Mouse (Mus musculus) retina, embryonic 14.5 days (tissue): ENCODE data around the gene Trim61.
"Not testable (repeated sequence)": the region's sequence is repeated elsewhere in the genome, so short reads cannot be mapped to it uniquely, and the experiment has no call there.

Source experiments
- DNase-seq: peaks from one replicate; pipeline ENCODE4 v3.0.0-alpha.2; 2015; ENCODE audit warnings: low spot score

Trim61 gene

DNA sequence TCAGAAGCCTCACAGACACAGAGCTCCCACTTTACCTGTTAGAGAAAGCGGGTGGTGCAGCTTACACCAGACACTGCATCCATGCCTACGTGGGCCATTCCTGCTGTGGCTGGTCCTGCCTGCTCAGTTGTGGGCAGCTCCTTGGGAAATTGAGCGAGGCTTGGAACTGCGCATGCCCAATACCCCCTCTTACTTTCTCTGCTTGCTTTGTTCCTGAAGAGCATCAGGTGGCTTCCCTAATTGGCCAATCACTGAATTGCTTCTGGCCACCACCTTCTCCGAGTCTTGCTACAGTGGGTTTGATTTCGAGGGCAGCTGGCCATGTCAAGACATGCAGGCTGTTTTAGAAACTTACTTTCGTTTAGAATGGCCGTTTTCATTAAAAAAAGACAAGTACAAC, at the start of gene Trim61, which contains the start of gene Trim60:
TSS of gene Trim61 (minus strand) at position 101 of the 400 bp plus-strand sequence.
TSS of gene Trim60 (minus strand) at position 162 of the 400 bp plus-strand sequence.
- DNase-seq: no peak

DNA sequence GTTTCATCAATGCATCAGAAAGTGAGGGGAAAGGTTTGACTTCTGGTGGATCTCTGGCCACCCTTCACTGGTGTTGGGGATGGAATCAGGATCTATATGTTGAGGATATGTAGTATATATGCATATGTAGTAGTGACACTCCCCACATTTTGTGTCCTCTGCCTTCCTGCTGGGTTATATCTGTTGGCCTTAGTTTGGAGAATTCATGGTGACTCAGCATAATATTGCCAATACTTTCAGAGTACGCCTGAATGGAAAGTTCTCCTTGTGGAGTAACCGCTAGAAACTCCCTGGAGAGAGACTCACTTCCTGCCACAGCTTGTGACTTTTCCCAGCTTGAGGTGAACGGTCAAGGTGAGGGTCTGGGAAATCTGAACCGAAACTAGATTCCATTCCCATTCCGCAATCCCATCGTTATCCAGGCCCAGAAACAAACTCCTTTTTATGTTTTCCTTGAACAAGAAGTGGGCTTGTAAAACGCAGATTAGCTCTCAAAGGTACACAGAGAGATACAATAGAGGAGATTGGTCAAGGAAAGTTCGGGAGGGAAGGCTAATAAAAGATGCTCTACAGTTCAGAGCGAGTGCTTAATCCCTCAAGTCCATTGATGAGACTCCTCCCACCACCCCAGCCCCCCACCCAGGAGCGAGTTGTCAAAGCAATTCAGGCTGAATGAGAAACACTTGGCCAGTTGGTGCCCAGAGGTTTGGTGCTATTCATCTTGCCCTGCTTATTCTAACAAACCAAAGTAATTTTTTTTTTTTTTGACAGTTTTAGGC, 49.6 kb upstream of the Trim61 start:
- DNase-seq: peak; percentile 1

DNA sequence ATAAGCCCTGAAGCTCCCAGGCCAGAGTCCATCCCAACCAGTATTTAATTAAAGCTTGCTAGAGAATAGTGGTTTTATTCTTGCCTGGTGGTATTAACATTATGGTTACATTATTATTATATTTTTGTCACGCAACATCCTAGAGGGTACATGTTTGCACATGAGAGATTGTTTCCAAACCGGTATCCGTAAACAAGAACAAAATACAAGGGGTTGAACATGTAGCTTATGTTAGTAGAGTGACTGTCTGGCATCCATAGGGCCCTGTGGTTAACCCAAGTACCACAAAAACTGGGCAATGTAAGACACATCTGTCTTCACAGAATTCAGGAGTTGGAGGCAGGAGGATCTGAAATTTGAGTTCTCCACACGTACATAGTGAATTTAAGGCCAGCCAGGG, 48.7 kb upstream of the Trim61 start:
- DNase-seq: no peak

DNA sequence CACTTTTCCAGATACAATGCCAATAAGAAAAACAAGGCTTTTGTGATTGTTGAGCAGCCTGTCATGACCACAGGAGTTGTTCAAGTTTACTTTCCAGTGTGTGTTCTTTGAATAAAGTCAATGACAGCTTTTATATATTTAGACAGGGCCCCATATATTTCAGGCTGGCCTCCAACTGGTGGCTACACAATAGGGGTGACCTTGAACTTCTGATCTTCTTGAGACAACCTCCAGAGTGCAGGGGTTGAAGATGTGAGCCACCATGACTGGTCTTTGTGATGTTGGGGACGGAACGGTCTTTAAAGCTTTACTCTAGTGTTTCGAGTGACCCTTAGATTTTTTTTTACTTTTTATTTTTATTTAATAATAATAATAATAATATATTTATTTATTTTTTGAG, 47.3 kb upstream of the Trim61 start:
- DNase-seq: no peak

DNA sequence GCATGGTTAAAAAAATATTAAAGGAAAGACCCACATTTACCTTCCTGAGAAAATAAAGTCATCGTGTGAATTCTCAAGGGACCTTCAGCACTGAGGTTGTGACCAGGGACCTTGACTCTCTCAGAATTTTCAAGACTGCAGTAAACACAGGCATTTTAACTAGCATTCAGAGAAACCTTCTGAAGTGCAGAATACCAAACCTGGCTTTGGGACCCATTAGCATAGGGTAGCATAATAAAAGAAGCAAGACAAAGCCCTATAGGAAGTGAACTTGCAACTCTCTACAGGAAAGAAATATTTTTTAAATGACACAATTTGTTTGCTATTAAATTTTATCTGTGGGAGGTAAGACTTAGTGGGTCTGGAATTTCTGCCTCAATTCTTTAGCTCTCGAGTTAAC, 45.7 kb upstream of the Trim61 start:
- DNase-seq: no peak

DNA sequence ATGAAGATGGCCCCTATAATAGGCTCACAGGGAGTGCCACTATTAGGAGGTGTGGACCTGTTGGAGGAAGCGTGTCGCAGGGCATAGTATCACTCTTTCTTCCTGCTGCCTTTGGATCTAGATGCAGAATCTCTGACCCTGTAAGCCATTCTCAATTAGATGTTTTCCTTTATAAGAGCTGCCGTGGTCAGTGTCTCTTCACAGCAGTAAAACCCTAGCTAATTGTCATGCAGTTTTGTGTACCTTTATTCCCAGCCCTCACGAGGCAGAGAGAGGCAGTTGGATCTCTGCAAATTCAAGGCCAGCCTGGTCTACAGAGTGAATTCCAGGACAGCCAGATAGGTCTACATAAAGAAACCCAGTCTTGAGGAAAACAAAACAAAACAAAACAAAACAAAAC, 43.9 kb upstream of the Trim61 start:
- no peak for DNase-seq

DNA sequence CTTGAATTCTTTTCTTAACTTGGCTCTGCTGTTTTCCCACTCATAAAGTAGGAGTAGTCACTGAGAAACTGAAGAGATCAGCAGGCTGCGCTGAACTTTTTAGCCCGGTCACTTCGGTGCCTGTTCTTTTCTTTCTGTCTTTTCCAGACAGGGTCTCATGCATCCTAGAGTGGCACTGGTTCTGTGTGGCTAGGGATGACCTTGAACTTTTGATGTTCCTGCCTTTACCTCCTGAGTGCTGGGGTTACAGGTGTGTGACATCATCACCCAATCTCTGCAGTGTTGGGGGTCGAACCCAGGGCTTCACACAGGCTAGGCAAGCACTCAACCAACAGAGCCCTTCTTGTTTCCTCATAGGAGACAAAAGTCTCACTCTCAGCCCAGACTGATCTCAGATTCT, 38.4 kb upstream of the Trim61 start:
- DNase-seq: no peak

DNA sequence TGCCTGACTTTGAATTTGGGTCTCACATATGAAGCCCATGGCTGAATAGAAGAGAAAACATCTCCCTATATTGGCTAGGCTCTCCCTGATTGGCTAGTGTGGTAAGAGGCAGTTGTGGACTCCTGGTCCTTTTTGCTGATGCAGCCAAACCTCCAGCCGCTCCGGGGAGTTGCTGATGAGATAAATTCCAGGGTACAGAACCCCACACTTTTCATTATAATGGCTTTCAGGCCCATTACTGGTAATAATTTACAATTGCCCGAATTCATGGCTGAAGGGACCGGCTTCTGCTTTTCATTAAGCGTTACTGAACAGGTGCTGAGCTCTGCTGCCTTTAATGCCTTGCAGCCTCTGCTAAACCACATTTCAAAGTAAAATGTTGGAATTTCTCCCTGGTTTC, 35.6 kb upstream of the Trim61 start:
- DNase-seq: no peak

DNA sequence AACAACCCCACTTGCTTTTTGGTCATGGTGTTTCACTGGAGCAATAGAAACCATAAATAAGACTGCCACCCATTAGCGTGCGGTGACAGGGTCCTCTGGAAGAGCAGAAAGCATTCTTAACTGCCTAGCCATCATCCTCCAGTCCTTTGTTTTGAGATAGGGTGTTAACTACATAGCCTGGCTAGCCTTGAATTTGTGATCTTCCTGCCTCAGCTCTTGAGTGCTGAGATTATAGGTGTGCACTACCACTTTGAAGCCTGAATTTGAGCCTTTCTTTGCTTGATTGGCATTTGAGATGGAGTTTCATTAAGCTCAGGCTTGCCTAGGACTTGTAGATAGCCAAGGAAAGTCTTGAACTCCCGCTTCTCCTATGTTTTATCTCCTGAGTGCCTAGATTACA, 35.2 kb upstream of the Trim61 start:
- no peak for DNase-seq

DNA sequence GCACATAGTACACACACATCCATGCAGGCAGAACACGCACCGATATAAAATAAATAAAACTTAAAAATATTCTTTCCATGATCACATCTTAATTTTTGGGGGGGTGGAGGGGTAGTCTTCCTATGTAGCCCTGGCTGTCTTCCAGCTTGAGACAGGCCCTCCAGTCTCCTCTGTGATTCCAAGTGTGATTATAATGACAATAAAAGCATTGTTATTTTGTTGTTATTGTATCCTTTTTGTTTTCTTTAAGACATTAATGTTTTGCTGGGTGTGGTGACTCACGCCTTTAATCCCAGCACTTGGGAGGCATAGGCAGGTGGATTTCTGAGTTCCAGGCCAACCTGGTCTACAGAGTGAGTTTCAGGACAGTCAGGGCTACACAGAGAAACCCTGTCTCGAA, 29.5 kb upstream of the Trim61 start:
- no peak for DNase-seq

DNA sequence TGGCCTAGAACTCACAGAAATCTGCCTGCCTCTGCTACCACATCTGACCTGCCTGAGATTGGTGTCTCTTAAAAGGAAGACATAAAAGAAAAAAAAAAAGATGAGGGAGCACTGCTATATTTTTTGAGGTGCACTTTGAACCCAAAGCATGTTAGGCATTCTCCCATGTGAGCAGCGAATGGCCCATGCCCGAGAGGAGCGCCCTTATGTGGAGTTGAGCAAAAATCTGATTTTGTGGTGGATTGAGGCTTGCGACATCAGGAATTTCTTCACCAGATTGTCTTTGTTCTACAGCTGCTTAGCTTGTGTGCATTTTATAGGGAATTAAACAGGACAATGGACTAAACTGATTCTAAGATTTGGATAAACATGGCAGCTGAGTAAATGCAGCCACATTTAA, 28.9 kb upstream of the Trim61 start:
- no peak for DNase-seq

DNA sequence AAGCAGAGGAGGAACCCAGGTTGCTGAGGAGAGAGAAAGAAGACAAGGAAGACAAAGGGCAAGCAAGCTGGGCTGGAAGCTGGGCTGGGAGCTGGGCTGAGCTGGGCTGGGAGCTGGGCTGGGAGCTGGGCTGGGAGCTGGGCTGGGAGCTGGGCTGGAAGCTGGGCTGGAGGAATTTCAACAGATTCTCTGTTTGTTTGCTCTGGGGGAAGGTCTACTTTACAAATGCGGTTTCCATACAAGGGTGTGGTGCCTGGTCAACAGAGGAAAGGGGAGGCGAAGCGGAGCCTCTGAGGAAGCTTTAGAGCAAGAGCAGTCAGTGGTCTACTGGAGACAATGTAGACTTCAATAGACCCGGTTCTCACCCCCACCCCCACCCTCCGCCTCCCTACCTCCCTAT, 28.2 kb upstream of the Trim61 start:
- DNase-seq: no peak

DNA sequence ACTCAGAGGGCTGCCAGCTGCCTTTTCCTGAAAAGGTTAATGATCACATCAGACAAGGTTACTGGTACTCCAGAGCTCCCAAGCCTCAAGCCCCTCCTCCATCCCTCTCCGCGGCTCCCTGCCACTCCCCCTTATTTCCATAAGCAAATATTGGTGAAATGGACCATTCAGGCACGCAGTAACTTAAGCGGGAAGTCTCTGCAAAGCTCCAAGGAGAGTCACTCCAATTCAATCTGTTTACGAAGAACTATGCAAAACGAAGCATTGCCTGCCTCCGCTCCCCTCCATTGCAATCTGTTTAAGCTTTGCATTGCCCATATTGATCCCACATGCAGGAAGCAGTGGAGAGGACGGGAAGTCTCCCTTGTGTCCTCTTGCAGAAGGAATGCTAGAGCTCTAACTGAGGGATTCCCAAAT, 18.8 kb upstream of the Trim61 start, which contains the start of gene Apela:
TSS of gene Apela (minus strand) at position 220 of the 417 bp plus-strand sequence.
- peak; percentile 64 for DNase-seq

DNA sequence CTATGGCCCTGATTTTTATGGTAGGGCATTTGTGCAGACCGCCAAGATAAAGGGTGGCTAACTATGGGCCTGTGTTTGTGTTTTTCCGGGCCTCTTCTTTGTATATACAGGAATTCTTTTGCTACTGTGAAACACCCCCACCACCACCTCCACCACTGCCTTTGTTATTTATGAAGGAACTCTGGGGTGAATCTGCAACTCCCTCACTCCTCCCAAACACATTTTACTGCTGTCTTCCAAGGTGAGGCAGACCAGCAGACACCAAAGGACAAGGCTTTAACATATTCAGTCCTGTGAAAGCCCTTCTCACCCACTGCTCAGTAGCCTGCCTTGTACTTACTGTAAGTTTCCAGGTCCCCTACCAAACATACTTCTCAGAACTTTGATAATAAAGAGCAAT, 15.8 kb upstream of the Trim61 start:
- no peak for DNase-seq

DNA sequence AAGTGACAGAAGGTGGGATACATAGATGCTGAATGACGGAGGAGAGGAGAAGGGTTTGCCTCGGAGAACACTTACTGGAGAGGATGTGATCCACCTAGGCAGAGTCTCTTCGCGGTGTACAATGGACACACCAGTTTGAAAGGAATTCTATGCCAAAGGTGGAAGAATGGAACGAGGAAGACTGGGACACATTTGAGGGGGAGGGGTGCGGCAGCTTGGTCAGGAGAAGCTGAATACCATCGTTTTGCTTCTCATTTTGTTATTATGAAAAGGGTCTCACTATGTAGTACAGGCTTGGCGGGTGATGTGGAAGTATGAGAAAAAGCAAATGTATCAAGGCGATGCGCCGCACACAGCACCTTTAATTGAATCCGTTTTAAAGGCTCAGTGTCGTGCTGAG, 14.7 kb upstream of the Trim61 start:
- no peak for DNase-seq

DNA sequence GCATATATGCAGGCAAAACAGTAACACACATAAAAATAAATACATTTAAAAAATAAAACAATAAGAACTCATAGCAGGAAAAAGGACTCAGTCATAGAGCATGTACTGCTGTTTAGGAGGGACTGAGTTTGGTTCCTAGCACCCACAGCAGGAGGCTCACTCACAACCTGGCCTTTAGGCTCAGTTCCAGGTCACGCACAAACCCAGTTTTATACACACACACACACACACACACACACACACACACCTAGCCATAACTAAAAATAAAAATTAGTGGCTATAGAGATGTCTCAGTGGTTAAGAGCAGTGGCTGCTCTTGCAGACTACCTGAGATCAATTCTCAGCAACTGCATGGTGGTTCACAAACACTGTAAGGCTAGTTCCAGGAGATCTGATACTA, 13.8 kb upstream of the Trim61 start:
- no peak for DNase-seq

DNA sequence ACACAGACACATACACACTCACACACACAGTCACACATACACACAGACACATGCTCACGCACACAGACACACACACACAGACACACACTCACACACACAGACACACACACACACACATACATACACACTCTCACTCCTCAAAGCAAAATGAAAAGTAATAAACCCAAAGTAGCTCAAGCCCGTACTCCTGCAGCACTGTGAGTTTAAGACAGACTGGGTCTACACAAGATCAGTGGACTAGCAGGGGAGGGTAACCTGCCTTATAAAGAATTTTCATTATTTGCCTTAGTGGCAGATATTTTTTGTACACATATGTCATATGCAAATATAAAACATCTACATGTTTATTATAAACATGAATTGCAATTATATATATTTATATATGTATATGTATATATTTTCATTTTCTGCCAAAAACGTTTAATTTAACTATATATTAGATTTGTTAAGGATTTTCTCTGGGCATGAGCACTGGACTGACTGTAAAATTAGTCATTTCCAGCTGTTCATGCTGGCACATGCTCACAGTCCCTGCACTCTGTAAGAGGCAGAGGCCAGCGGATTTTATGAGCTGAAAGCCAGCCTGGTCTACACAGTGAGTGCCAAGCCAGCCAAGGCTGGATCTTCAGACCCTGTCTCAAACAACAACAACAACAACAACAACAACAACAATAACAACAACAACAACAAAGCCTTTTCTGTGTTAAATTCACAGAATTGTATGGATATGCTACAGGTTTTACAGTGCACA, 12.6 kb upstream of the Trim61 start:
- no peak for DNase-seq

DNA sequence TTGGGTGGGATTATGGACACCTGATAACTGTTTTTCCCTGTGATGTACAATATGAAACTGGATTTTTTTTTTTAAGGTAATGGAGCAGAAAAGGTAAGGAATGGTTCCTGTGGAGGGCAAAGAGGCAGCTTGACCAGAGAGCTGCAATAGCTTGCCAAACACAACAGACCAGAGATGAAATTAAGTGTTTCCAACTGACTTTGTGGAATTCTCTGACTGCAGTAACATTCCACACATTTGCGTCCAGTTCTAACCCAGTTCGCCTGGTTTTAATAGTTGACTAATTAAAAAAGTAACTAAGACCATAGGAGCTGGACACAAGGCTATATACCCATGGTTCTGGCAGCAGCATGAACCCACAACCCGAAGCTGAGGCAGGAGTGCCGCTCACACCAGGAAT, 11.5 kb upstream of the Trim61 start:
- DNase-seq: no peak

DNA sequence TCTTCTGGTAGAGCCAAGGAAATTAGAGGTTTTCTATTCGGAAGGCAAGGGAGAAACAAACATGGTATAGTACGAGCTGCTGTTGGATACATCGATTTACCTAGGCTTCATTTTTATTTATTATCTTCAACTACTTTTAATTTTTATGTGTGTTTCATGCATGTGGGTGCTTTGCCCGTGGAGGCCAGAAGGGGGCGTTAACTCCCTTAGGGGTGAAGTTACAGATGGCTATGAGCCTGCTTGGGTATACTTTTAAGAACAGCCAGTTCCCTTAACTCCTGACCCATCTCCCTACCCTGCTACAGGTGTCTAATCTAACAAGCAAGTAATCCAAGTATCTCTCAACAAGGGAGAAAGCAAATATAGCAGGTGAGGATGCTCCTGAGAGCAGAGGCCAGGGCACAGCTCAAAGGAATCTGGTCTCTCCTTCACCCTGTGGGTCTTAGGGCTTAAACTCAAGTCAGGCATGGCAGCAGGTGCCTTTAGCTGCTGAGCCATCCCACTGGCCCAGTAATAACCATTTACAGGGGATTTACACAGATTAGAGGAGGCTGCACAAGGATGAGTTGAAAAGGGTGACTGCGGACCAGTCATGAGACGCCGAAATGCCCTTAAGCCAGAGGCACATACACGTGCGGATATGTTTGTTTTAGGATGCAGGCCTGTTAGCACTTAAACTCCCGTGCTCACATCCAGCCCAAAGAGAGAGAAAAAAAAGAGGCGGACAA, 10.8 kb upstream of the Trim61 start:
- DNase-seq: no peak

DNA sequence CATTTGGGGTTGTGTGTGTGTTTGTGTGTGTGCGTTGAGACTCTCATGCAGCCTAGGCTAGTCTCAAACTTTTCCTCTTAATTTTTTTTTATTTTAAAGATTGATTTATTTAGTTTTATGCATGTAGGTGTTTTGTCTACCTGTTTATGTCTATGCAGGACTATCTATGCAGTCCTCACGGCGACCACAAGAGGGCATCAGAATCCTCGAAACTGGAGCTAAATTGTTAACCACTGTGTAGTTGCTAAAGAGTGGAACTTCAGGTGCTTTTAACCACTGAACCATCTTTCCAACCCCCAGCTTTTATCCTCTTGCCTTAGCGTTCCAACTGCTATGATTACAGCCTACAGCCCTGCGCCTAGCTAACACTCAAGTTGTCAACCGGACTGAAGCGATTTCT, 4.2 kb upstream of the Trim61 start:
- peak; percentile 70 for DNase-seq

DNA sequence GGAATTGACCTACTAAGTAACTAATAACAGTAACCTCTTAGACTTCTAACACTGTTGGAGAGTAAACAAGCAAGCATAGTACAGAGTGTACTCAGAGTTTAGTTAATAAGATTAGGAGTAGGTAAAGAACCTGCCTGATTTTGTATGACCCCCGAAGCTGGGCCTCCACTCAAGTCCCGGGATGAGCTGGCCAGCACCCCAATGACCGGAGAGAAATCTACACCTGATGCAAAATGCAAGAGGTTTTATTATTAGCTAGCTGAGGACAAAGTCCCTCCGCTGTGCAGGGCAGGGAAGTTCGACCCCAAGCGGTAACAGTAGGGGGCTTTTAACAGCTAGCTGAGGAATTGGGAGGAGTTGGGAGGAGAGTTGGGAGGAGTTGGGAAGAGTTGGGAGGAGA, 10.7 kb downstream of the Trim61 start:
- DNase-seq: not testable (repeated sequence)

DNA sequence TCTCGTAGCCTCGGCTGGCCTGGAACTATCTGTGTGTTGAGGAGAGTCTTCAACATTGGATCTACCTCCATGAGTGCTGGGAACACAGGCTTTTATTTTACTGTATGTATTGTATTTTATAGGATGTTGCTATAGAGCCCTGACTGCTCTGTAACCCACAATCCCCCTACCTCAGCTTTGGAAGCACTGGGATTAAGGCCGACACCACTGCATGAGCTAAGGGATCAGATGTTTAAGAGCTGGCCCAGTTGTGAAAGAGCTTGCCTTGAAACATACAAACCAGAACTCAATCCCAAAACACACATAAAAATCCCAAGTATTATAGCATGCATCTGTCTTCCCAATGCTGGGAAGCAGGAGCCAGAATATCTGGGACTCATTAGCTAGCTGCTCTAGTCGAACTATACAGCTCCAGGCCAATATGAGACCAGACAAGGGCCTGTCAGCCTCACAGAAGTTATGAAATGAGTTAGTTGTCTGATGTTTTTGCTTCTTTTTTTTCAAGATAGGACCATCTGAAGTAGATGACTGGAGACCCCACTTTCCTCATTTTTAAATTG, 19.4 kb downstream of the Trim61 start:
- no peak for DNase-seq
